Mouse (Mus musculus) brain, adult 2 months (tissue): ENCODE measurements at regions not wholly inside any gene's neighbourhood (a gene's known extent, or its start where the extent isn't known, plus 50 kb on each side); places are given as distances from the start of the nearest gene placed in this dataset.
A peak's percentile ranks its signal among the peaks of the same experiment; 100 is the strongest.
"Not testable (repeated sequence)": the region's sequence is repeated elsewhere in the genome, so short reads cannot be mapped to it uniquely, and the experiment has no call there.

Experiments
- DNase-seq: peaks from one replicate; pipeline ENCODE4 v3.0.0; 2011; ENCODE audit warnings: low read depth, low spot score

DNA sequence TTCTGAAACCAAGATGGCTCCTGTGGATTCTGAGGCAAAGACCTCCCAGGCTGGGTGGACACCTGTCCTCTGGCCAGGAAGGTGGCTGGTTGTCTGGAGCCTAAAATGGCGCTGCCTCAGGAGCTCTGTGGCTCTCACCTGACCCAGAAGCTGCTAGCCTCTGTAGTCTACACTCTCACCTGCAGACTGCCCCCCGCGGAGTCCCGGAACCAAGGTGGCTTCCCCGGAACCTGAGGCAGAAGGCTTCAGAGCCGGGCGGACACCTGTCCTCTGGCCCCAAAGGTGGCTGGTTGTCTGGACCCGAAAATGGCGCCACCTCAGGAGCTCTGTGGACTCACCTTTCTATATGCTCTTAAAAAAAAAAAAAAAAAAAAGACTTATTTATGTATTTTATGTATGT, 481.2 kb upstream of the Brinp1 start:
- DNase-seq: no peak

DNA sequence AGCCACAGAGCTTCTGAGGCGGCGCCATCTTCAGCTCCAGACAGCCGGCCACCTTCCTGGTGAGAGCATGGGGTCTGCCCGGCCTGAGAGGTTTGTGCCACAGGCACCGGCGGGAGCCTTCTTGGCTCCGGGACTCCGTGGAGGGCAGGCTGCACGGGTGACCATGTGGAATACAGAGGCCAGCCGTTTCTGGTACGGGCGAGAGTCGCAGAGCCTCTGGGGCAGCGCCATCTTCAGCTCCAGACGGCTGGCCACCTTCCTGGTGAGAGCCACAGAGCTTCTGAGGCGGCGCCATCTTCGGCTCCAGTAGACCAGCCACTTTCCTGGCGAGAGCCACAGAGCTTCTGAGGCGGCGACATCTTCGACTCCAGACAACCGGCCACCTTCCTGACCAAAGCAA, 456.2 kb upstream of the Brinp1 start:
- not testable (repeated sequence) for DNase-seq

DNA sequence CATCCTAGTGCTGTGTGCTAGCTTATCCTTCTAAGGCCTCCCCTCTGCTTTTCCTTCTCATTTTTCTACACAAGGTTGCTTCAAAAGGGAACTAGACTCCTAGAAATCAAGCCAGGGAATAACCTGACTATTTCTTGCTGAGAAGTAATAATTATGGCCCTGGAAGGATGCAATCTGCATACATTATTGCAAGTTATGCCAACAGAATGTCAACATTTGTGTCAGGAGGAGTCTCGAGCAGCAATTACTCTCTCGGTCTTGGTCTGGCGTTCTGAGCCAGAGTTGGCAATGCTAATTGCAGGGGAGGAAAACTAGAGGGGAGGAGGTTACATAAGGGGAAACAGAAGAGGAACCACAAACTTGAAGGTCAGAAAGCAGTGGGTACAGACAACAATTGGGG, 441.3 kb upstream of the Brinp1 start:
- peak; percentile 79 for DNase-seq

DNA sequence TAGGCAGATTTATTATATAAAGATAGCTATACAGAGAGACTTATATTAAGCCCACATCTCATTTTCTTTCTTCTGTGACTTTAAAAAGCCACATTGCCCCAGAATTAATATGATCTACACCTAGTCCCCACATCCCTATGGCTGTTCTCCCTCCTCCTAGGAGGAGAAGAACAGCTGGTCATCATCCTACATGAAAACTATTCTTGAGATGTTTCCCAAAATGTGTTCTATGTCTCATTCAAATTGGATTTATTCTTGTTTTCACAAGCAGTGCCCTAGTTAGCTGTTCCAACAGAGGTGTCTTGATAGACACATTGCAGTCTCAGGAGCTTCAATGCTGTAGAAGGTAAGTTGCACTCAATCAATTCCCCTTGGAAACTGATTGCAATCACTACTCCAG, 429.1 kb upstream of the Brinp1 start:
- peak; percentile 79 for DNase-seq

DNA sequence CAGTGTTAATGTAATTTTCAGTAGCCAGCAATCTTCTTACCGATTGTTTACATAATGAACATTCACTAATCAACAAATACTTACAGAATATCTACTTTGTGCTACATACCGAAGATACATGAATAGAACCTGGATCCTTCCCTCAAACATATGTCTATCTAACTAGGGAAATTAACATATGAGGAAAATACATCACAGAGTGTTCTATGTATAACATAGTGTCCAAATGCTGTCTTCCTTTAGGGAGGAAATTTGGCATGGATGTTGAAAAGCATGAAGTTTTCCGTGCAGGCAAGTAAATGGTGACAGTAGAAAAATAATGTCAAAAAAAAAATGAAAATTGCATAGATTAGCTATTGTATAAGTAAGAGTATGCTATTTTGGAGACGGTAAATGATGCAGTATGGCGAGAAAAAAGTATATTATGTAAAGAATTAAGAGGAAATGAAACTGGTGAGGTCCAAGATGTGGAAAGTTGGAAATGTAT, 392.8 kb upstream of the Brinp1 start:
- DNase-seq: peak; percentile 49

DNA sequence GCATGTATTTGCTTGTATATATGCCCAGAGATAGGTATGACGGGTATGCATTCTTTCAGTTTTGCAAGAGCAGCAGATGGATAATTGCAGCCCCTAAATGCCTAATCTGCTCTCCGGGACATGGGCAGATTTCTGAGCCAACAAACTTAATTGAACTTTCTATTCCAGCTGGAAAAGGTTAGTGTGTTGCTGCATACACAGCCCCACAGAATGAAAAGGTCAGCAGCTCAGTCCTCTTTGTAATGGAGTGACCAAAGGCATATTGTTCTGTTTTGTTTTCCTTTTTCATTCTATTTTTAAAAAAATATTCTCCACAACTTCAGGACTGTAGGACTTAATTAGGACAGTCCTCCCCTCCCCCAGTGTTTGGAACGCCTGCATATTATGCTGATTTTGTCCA, 373.4 kb upstream of the Brinp1 start:
- DNase-seq: no peak
